Comparison of ENCODE assay signal across 9 mouse cellular contexts in genomic region chr12:52473988-52474968, GRCm38 (mm10). TPM values are rescaled to one million over a fixed set of nuclear protein-coding genes. Genes with fewer than 3 reads are reported as not detected.
A peak's percentile ranks its signal among the peaks of the same experiment; 100 is the strongest.
DNase-seq lines count a peak whose midpoint lies in the region; ATAC-seq and TF ChIP-seq lines count a peak whose summit lies in the region.
"Had no signal": no experiment of that assay in that cellular context is flagged by ENCODE, and none has a peak within 500 bp of the region (broad histone marks: within the 10 kb centered on the region; RNA-seq: fewer than 3 reads in every experiment).

No protein-coding gene starts in this region.

- DNase-seq in heart, adult 11 months = no peak
- peak; percentile 16 for DNase-seq in right cerebral cortex, adult 18-20 months
- DNase-seq in right cerebral cortex, postnatal 4 days = no peak
- no peak for DNase-seq in liver, embryonic 14.5 days (ENCODE audit: low read depth in 3 of 3, low spot score in 3 of 3)
- DNase-seq in adrenal gland, adult 2 months = no peak
- no peak for DNase-seq in gastrocnemius, adult 18-20 months (ENCODE audit: low spot score)
- no peak for DNase-seq in adrenal gland, postnatal 36 days
- DNase-seq: thymus, adult 18-20 months had no signal

- no peak overlapping the region for H3K27ac ChIP-seq in heart, embryonic 12.5 days (ENCODE audit: poor library complexity, severe bottlenecking)
- no peak overlapping the region for H3K27ac ChIP-seq in liver, embryonic 14.5 days

- 56% methylated on average over 18 of the region's 18 CpGs for WGBS in heart, embryonic 12.5 days
- WGBS in liver, embryonic 14.5 days (ENCODE audit: insufficient replicate concordance) = 33% methylated on average over 18 of the region's 18 CpGs

- no peak overlapping the region for H3K4me3 ChIP-seq in heart, embryonic 12.5 days
- H3K4me3 ChIP-seq in liver, embryonic 14.5 days (ENCODE audit: insufficient read depth in 1 of 2, low read depth in 2 of 2, low read length in 2 of 2) = no peak overlapping the region

- no peak for TF ChIP-seq EP300 in liver, embryonic 14.5 days (IDR thresholded peaks at IDR 0.05; ENCODE audit: low read depth)

- no peaks in the 10 kb centered on the region for H3K27me3 ChIP-seq in heart, embryonic 12.5 days (replicated peaks)
- H3K27me3 ChIP-seq in liver, embryonic 14.5 days (ENCODE audit: control insufficient read depth, insufficient read depth, low read length) = no peaks in the 10 kb centered on the region

- TF ChIP-seq CTCF in liver, embryonic 14.5 days (IDR thresholded peaks at IDR 0.05; ENCODE audit: low read depth) = no peak

- H3K9me3 ChIP-seq in heart, embryonic 12.5 days (replicated peaks) = no peaks in the 10 kb centered on the region
- no peaks in the 10 kb centered on the region for H3K9me3 ChIP-seq in liver, embryonic 14.5 days (ENCODE audit: control insufficient read depth, low read length)

- no peaks in the 10 kb centered on the region for H3K36me3 ChIP-seq in heart, embryonic 12.5 days
- no peaks in the 10 kb centered on the region for H3K36me3 ChIP-seq in liver, embryonic 14.5 days (replicated peaks; ENCODE audit: control insufficient read depth, insufficient read depth, low read depth)

- no peak for ATAC-seq in heart, embryonic 12.5 days (ENCODE audit: insufficient number of reproducible peaks, low FRiP score)
- no peak for ATAC-seq in liver, embryonic 14.5 days (ENCODE audit: insufficient read depth)

- peaks cover 4% of the 10 kb centered on the region; the same call in 1 of the 2 replicates for H3K4me1 ChIP-seq in heart, embryonic 12.5 days (replicated peaks)
- peaks cover 0 to 2% of the 10 kb centered on the region in 2 experiments; a peak in 1 of 4 replicates for H3K4me1 ChIP-seq in liver, embryonic 14.5 days (replicated peaks; ENCODE audit: control insufficient read depth in 2 of 2, insufficient read depth in 2 of 2, low read length in 1 of 2)

- H3K9ac ChIP-seq in heart, embryonic 12.5 days = no peak overlapping the region
- no peak overlapping the region for H3K9ac ChIP-seq in liver, embryonic 14.5 days (replicated peaks)

- peak overlapping the region; percentile 34 for H3K4me2 ChIP-seq in heart, embryonic 12.5 days
- peak overlapping the region; percentile 16 for H3K4me2 ChIP-seq in liver, embryonic 14.5 days (ENCODE audit: low read depth)

RNA-seq across cellular contexts. Expression of gene Arhgap5, which starts 29.5 kb away (rescaled TPM):
- 46.0 and 50.5 TPM in 2 replicates for polyA plus RNA-seq in heart, embryonic 12.5 days (2016; fragmentation: Nextera tagmentation; extraction: Ambion mirVana)
- 2.6 and 3.5 TPM in 2 replicates for polyA plus RNA-seq in liver, embryonic 14.5 days (2012; rRNA removed)
- polyA plus RNA-seq in liver, embryonic 14.5 days (2014; fragmentation: Nextera tagmentation; extraction: Ambion mirVana) = 7.8 and 9.4 TPM in 2 replicates
- total RNA-seq in adrenal gland, adult 2 months (2021) = 10 to 100 TPM; 74.5 to 87.3 TPM
- polyA plus RNA-seq in adrenal gland, adult 2 months (2012; rRNA removed) = 0.40 and 0.53 TPM in 2 replicates
- total RNA-seq in gastrocnemius, adult 18-20 months (2021) = 10 to 100 TPM; 44.3 to 50.2 TPM
- total RNA-seq in adrenal gland, postnatal 36 days (2021) = 10 to 100 TPM; 87.3 to 92.2 TPM
